Mouse (Mus musculus) erythroblast, embryonic 14.5 days (primary cell): ENCODE measurements at regions not wholly inside any gene's neighbourhood (a gene's known extent, or its start where the extent isn't known, plus 50 kb on each side); places are given as distances from the start of the nearest gene placed in this dataset.

ENCODE experiments used
- H3K27me3 ChIP-seq: 2 replicates; pipeline ENCODE4 v1.6.1; 2012; ENCODE audit warnings: inconsistent platforms; ENCODE audit not compliant: control insufficient read depth
- H3K36me3 ChIP-seq: 2 replicates; pipeline ENCODE4 v1.6.1; 2012; ENCODE audit warnings: mild to moderate bottlenecking, inconsistent platforms; ENCODE audit not compliant: control insufficient read depth
- H3K4me1 ChIP-seq: 2 replicates; pipeline ENCODE4 v1.6.1; 2012; ENCODE audit warnings: inconsistent platforms; ENCODE audit not compliant: control insufficient read depth
- H3K4me3 ChIP-seq: replicated peaks from 2 replicates; pipeline ENCODE3; 2012; ENCODE audit warnings: moderate library complexity, mild to moderate bottlenecking, inconsistent platforms
- H3K9me3 ChIP-seq: 2 replicates; pipeline ENCODE4 v1.6.1; 2012; ENCODE audit warnings: low read length, inconsistent platforms, mixed read lengths; ENCODE audit not compliant: control insufficient read depth
- GATA1 ChIP-seq: IDR thresholded peaks from 2 replicates; pipeline ENCODE4 v1.6.1; 2012; ENCODE audit warnings: low read length, inconsistent platforms, mixed read lengths
- TAL1 ChIP-seq: IDR thresholded peaks from 3 replicates; pipeline ENCODE4 v1.6.1; 2012; ENCODE audit warnings: low read length, inconsistent platforms, mixed read lengths

- no peaks in the 10 kb centered on the region; the same call in 1 of the 2 replicates for H3K9me3 ChIP-seq
- H3K4me1 ChIP-seq = no peaks in the 10 kb centered on the region
- H3K36me3 ChIP-seq = no peaks in the 10 kb centered on the region
- no peak overlapping the region for H3K4me3 ChIP-seq
- no peaks in the 10 kb centered on the region for H3K27me3 ChIP-seq
- TF ChIP-seq TAL1 (no peak), GATA1 (no peak)
Observed at GRCm38 (mm10) chr1:137584696-137585095, 590.8 kb downstream of the Ptprc start.

GRCm38 (mm10) chr1:137584104-137584675, 591.3 kb downstream of the Ptprc start:
- H3K36me3 ChIP-seq = no peaks in the 10 kb centered on the region
- no peaks in the 10 kb centered on the region for H3K4me1 ChIP-seq
- H3K4me3 ChIP-seq = no peak overlapping the region
- TF ChIP-seq TAL1 (no peak), GATA1 (no peak)
- H3K27me3 ChIP-seq = no peaks in the 10 kb centered on the region
- H3K9me3 ChIP-seq = no peaks in the 10 kb centered on the region; the same call in 1 of the 2 replicates

- Histone ChIP-seq H3K36me3 (no peaks in the 10 kb centered on the region), H3K4me1 (no peaks in the 10 kb centered on the region), H3K4me3 (no peak overlapping the region), H3K27me3 (no peaks in the 10 kb centered on the region), H3K9me3 (no peaks in the 10 kb centered on the region)
- TF ChIP-seq TAL1 (no peak), GATA1 (no peak)
Observed at GRCm38 (mm10) chr1:137577639-137578038, 597.9 kb downstream of the Ptprc start.

- Histone ChIP-seq H3K36me3 (no peaks in the 10 kb centered on the region), H3K4me3 (no peak overlapping the region), H3K9me3 (no peaks in the 10 kb centered on the region), H3K27me3 (no peaks in the 10 kb centered on the region), H3K4me1 (no peaks in the 10 kb centered on the region)
- no peak for TF ChIP-seq GATA1
- TF ChIP-seq TAL1 = no peak
Observed at GRCm38 (mm10) chr1:137576174-137576573, 599.3 kb downstream of the Ptprc start.

DNA sequence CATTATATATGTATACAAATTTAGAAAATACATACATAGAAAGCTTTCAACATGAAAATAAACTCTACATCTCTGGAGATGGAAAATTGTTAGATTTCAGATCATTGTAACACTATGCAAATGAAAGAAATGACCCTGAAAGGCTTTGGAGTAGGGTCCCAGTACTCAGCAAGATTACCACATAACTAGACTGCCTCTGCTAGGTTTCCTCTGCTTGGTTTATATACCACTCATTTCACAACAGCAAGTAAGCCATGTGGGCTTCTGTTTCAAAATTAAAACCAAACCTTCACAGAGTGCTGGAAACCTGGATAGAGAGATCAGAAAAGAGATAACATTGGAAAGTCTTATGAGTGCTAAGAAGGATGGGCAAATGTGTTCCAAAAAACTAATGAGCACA, 600.1 kb downstream of the Ptprc start:
- H3K4me1 ChIP-seq = no peaks in the 10 kb centered on the region
- TF ChIP-seq GATA1 (no peak), TAL1 (no peak)
- no peaks in the 10 kb centered on the region for H3K27me3 ChIP-seq
- H3K4me3 ChIP-seq = no peak overlapping the region
- H3K36me3 ChIP-seq = no peaks in the 10 kb centered on the region
- H3K9me3 ChIP-seq = no peaks in the 10 kb centered on the region

GRCm38 (mm10) chr1:137571905-137572865, 603.3 kb downstream of the Ptprc start:
- Histone ChIP-seq H3K36me3 (no peaks in the 10 kb centered on the region), H3K9me3 (no peaks in the 10 kb centered on the region), H3K4me3 (no peak overlapping the region), H3K27me3 (no peaks in the 10 kb centered on the region), H3K4me1 (no peaks in the 10 kb centered on the region)
- TF ChIP-seq GATA1 = no peak
- no peak for TF ChIP-seq TAL1

DNA sequence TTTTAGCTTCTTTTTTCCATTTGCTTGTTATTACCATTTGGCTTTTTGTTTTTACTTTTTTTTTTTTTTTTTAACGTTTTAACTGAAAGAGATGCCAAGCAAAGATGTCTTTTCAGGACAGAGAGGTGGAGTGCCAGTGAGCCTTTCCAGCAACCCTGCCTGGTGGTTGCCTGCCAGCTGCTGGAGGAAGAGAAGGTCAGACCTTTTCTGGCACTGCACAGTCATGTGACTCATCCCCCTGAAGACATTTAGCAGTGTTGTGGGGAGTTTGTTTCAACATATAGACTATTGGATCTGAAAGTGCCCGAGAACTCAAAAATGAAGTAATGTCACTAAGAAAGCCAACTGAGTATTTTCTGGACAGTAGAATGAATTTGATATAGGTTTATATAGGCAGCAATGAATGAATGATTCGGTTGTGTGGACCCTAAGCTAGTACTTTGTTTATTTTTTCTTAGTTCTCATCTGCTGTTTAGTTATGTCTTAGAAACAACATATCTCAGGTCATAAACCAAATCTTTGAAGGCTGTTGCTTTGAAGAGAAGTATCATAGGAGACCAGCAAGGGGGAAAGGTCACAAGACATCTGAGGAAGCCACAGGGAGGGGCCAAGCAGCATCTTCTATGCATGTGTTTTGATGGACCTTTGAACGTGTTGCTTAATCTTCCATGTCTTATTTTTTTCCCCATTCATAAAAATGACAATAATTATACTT, 604.2 kb downstream of the Ptprc start:
- no peaks in the 10 kb centered on the region for H3K4me1 ChIP-seq
- no peaks in the 10 kb centered on the region for H3K9me3 ChIP-seq
- TF ChIP-seq TAL1 = no peak
- no peak for TF ChIP-seq GATA1
- no peak overlapping the region for H3K4me3 ChIP-seq
- no peaks in the 10 kb centered on the region for H3K27me3 ChIP-seq
- no peaks in the 10 kb centered on the region for H3K36me3 ChIP-seq

DNA sequence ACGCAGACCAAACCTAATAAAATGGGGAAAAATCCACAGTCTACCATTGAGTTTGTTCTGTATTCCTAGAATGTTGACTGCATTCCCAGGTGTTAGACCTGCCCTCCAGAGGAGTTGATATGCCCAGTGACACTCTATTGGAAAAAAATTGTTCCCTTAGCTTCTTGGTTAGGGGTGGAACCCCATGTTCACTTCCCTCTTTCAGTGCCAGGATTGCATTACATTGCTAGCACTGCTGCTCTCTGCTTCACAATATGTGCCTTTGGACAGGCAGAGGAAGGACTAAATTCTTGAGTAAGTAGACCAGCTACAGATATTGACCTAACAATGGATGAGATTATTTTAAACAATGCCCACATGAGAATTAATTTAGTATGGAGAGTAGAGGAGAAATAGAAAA, 607.3 kb upstream of the Nr5a2 start:
- H3K36me3 ChIP-seq = no peaks in the 10 kb centered on the region
- H3K4me1 ChIP-seq = no peaks in the 10 kb centered on the region
- no peaks in the 10 kb centered on the region for H3K27me3 ChIP-seq
- no peaks in the 10 kb centered on the region for H3K9me3 ChIP-seq
- TF ChIP-seq GATA1 (no peak), TAL1 (no peak)
- H3K4me3 ChIP-seq = no peak overlapping the region

GRCm38 (mm10) chr1:137565573-137566048, 605.4 kb upstream of the Nr5a2 start:
- TF ChIP-seq GATA1 = no peak
- no peak for TF ChIP-seq TAL1
- no peaks in the 10 kb centered on the region for H3K36me3 ChIP-seq

More at GRCm38 (mm10) chr1:137565573-137566048, 605.4 kb upstream of the Nr5a2 start:
- Histone ChIP-seq H3K4me1 (no peaks in the 10 kb centered on the region), H3K27me3 (no peaks in the 10 kb centered on the region), H3K4me3 (no peak overlapping the region), H3K9me3 (no peaks in the 10 kb centered on the region)
